Mouse (Mus musculus) heart, embryonic 11.5 days (tissue): ENCODE results near the gene Icam5. TPM values are rescaled to one million over a fixed set of nuclear protein-coding genes. Genes with fewer than 3 reads are reported as not detected.

Experiments used
- ATAC-seq: fragments of 200-750 bp; cut with Nextera tagmentation; replicated peaks from 2 replicates; pipeline ENCODE4 v1.8.0; 2017; ENCODE audit warnings: moderate library complexity; ENCODE audit not compliant: insufficient number of reproducible peaks, low FRiP score, low TSS enrichment
- H3K27ac ChIP-seq: fragments of 300-500 bp; sonication (generic); 2 replicates; pipeline ENCODE4 v1.5.1; 2014; ENCODE audit warnings: mild to moderate bottlenecking, low read depth, low read length
- H3K27me3 ChIP-seq: fragments of 300-500 bp; sonication (generic); 2 replicates; pipeline ENCODE4 v1.6.1; 2014; ENCODE audit warnings: mild to moderate bottlenecking, low read length, mixed read lengths; ENCODE audit not compliant: control insufficient read depth, insufficient read depth
- H3K36me3 ChIP-seq: fragments of 300-500 bp; sonication (generic); 2 replicates; pipeline ENCODE4 v1.6.1; 2014; ENCODE audit warnings: mild to moderate bottlenecking, low read length, moderate library complexity, mixed read lengths; ENCODE audit not compliant: control insufficient read depth, insufficient read depth
- H3K4me1 ChIP-seq: fragments of 300-500 bp; sonication (generic); 2 replicates; pipeline ENCODE4 v1.6.1; 2014; ENCODE audit warnings: low read length; ENCODE audit not compliant: control insufficient read depth, insufficient read depth
- H3K4me2 ChIP-seq: fragments of 300-500 bp; sonication (generic); 2 replicates; pipeline ENCODE4 v1.6.1; 2014; ENCODE audit warnings: mild to moderate bottlenecking, moderate library complexity
- H3K4me3 ChIP-seq: fragments of 300-500 bp; sonication (generic); 2 replicates; pipeline ENCODE4 v1.5.1; 2014; ENCODE audit warnings: low read depth, low read length
- H3K9ac ChIP-seq: fragments of 300-500 bp; sonication (generic); 2 replicates; pipeline ENCODE4 v1.6.1; 2014; ENCODE audit warnings: mild to moderate bottlenecking, low read depth, low read length, moderate library complexity
- H3K9me3 ChIP-seq: fragments of 300-500 bp; sonication (generic); replicated peaks from 2 replicates; pipeline ENCODE4 v1.6.1; 2016; ENCODE audit warnings: low read length; ENCODE audit not compliant: control insufficient read depth
- WGBS: fragments of 180-500 bp; shearing (Covaris S2); extraction: QIAGEN DNeasy Blood & Tissue Kit; methylation state at CpG from one replicate; pipeline ENCODE4 v1.1.7; 2014; ENCODE audit not compliant: insufficient replicate concordance; 5-methylcytosine and 5-hydroxymethylcytosine counted together
- polyA plus RNA-seq: library from polyadenylated mRNA; unstranded; fragments of >200 nt; fragmentation: Nextera tagmentation; extraction: Ambion mirVana; gene quantifications from 2 replicates; pipeline ENCODE4 v1.2.1, GENCODE M21; 2014

The Icam5 gene
- polyA plus RNA-seq, 1 experiment from 2014 or later: not detected

GRCm38 (mm10) chr9:21045235-21045634 is 13.4 kb downstream of the Icam5 start:
- H3K36me3 ChIP-seq: no peaks in the 10 kb centered on the region
- 78% methylated on average over 3 of the region's 3 CpGs for WGBS
- H3K27ac ChIP-seq: no peak overlapping the region
- H3K4me3 ChIP-seq: no peak overlapping the region
- H3K4me2 ChIP-seq: no peak overlapping the region
- peaks cover 7% of the 10 kb centered on the region for H3K27me3 ChIP-seq
- no peak overlapping the region for H3K9ac ChIP-seq
- H3K9me3 ChIP-seq: no peaks in the 10 kb centered on the region
- H3K4me1 ChIP-seq: no peaks in the 10 kb centered on the region
- ATAC-seq: no peak

- no peak overlapping the region for H3K9ac ChIP-seq
- no peaks in the 10 kb centered on the region for H3K9me3 ChIP-seq
- peaks cover 1% of the 10 kb centered on the region; the same call in 1 of the 2 replicates for H3K27me3 ChIP-seq
- no peak for ATAC-seq
- no peaks in the 10 kb centered on the region for H3K36me3 ChIP-seq
- H3K4me2 ChIP-seq: no peak overlapping the region
- H3K27ac ChIP-seq: no peak overlapping the region
- WGBS: 52% methylated on average over 10 of the region's 10 CpGs
- H3K4me3 ChIP-seq: no peak overlapping the region
- H3K4me1 ChIP-seq: no peaks in the 10 kb centered on the region
Measured at GRCm38 (mm10) chr9:21051578-21051977, 19.7 kb downstream of the Icam5 start.

- Histone ChIP-seq H3K9me3 (no peaks in the 10 kb centered on the region), H3K36me3 (peaks cover 15% of the 10 kb centered on the region), H3K4me3 (no peak overlapping the region), H3K27ac (no peak overlapping the region), H3K9ac (no peak overlapping the region), H3K4me1 (no peaks in the 10 kb centered on the region), H3K27me3 (no peaks in the 10 kb centered on the region), H3K4me2 (no peak overlapping the region)
- ATAC-seq: no peak
- 83% methylated on average over 2 of the region's 2 CpGs for WGBS
Measured at GRCm38 (mm10) chr9:21062928-21063327, 31.1 kb downstream of the Icam5 start.

GRCm38 (mm10) chr9:21067006-21067684 is 35.3 kb downstream of the Icam5 start, which contains the start of gene Zglp1:
Zglp1 (minus strand) TSS chr9:21067093.
- peaks cover 14% of the 10 kb centered on the region for H3K36me3 ChIP-seq
- no peak for ATAC-seq
- 81% methylated on average over 27 of the region's 27 CpGs for WGBS

GRCm38 (mm10) chr9:21072641-21073040 is 40.8 kb downstream of the Icam5 start:
- Histone ChIP-seq H3K36me3 (peaks cover 26% of the 10 kb centered on the region), H3K27ac (peak overlapping the region; percentile 75; the same call in 1 of the 2 replicates), H3K9me3 (no peaks in the 10 kb centered on the region)

More at GRCm38 (mm10) chr9:21067006-21067684, 35.3 kb downstream of the Icam5 start, which contains the start of gene Zglp1:
- Histone ChIP-seq H3K4me1 (peaks cover under 1% of the 10 kb centered on the region; the same call in 1 of the 2 replicates), H3K4me3 (no peak within 1 kb of the TSS), H3K27me3 (no peaks in the 10 kb centered on the region), H3K4me2 (no peak within 1 kb of the TSS), H3K27ac (no peak within 1 kb of the TSS), H3K9ac (no peak within 1 kb of the TSS), H3K9me3 (no peaks in the 10 kb centered on the region)

GRCm38 (mm10) chr9:21073044-21073840 is 41.4 kb downstream of the Icam5 start, which contains the start of the genes Gm49373 and Fdx1l:
Gm49373 (minus strand) TSS chr9:21073096.
Fdx1l (minus strand) TSS chr9:21073614.
- H3K36me3 ChIP-seq: peaks cover 27% of the 10 kb centered on the region
- 3% methylated on average over 58 of the region's 58 CpGs for WGBS
- no peaks in the 10 kb centered on the region for H3K27me3 ChIP-seq
- H3K4me1 ChIP-seq: peaks cover 7% of the 10 kb centered on the region; the same call in 1 of the 2 replicates
- no peaks in the 10 kb centered on the region for H3K9me3 ChIP-seq
- peak within 1 kb of the TSS; percentile 90 for H3K9ac ChIP-seq
- peak within 1 kb of the TSS; percentile 89 for H3K4me2 ChIP-seq
- peak; percentile 86 for ATAC-seq
- H3K27ac ChIP-seq: peak within 1 kb of the TSS; percentile 75
- peak within 1 kb of the TSS; percentile 71 for H3K4me3 ChIP-seq

More at GRCm38 (mm10) chr9:21072641-21073040, 40.8 kb downstream of the Icam5 start:
- H3K27me3 ChIP-seq: no peaks in the 10 kb centered on the region
- peak overlapping the region; percentile 90 for H3K9ac ChIP-seq
- WGBS: 14% methylated on average over 4 of the region's 4 CpGs
- H3K4me1 ChIP-seq: peaks cover 7% of the 10 kb centered on the region; the same call in 1 of the 2 replicates
- peak overlapping the region; percentile 89 for H3K4me2 ChIP-seq
- no peak for ATAC-seq
- H3K4me3 ChIP-seq: peak overlapping the region; percentile 71

GRCm38 (mm10) chr9:21074173-21074572 is 42.3 kb downstream of the Icam5 start:
- H3K4me2 ChIP-seq: no peak overlapping the region
- no peaks in the 10 kb centered on the region for H3K9me3 ChIP-seq
- WGBS: 85% methylated on average over 1 of the region's 1 CpGs
- H3K36me3 ChIP-seq: peaks cover 36% of the 10 kb centered on the region
- H3K4me3 ChIP-seq: no peak overlapping the region; the same call in 1 of the 2 replicates
- no peaks in the 10 kb centered on the region for H3K27me3 ChIP-seq
- ATAC-seq: no peak
- H3K27ac ChIP-seq: no peak overlapping the region
- H3K9ac ChIP-seq: no peak overlapping the region
- H3K4me1 ChIP-seq: peaks cover 7% of the 10 kb centered on the region; the same call in 1 of the 2 replicates

- Histone ChIP-seq H3K27me3 (no peaks in the 10 kb centered on the region), H3K9ac (no peak overlapping the region), H3K36me3 (peaks cover 50% of the 10 kb centered on the region), H3K9me3 (no peaks in the 10 kb centered on the region), H3K4me1 (peaks cover 7% of the 10 kb centered on the region; the same call in 1 of the 2 replicates), H3K4me3 (no peak overlapping the region), H3K27ac (no peak overlapping the region), H3K4me2 (no peak overlapping the region)
- ATAC-seq: no peak
- 91% methylated on average over 3 of the region's 3 CpGs for WGBS
Measured at GRCm38 (mm10) chr9:21075625-21076024, 43.8 kb downstream of the Icam5 start.
